Mouse (Mus musculus): ENCODE data around the gene Fam83d.

Fam83d gene

DNA sequence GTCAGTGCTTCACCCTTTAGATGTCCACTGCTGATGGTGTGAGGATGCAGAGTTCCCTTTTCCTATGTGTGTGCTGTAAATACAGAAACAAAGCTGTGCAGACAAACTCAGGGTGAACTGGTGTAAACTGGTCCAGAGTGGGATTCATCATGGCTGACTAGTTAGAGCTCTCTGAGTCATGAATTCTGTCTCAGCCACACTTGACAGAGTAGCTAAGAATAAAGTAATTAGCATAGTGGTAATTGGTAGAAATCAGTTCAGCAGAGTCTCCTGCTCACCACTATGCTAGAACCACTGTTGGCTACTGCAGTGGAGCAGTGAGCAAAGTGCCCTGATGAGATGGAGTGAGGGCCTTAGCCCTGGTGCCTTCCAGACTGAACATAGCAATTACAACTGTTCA, 47.8 kb downstream of the Fam83d start:
- no peak for DNase-seq (ENCODE audit: low read depth, low spot score)

DNA sequence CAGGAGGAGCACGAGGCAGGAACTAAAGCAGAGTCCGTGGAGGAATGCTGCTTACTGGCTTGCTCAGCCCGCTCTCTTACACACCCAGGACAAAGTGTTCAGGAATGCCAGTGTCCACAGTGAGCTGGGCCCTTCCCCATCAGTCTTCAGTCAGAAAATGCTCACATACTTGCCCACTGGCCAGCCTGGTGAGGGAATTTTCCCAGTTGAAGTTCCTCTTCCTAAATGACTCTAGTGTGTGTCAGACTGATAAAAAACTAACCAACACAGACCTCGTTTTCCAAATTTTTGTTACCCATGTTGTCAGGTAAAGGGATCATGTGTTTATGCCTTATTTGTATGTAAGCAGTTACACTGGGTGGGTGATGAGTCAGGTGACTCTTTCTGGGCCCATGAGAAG, 48.3 kb downstream of the Fam83d start:
- no peak for DNase-seq (ENCODE audit: low read depth, low spot score)

DNA sequence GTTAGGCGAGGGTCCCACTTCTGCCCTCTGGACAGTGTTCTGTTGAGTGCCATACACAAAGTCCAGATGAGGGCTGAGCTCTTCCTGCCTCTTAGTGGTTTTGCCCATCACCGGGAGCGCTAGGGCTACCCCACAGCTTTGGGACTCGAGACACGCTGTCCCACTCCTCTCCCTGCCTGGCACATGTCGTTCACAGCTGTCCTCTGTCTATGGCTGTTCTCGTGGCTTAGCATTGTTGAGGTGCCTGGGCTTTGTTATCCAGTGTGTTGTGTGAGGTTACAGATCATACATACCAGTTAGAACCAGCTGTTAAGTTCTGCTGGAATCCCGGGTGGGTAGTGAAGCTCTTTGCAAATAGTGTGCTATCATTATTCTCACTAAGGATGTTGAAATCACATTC, 49.8 kb downstream of the Fam83d start:
- DNase-seq (ENCODE audit: low read depth, low spot score): no peak

DNA sequence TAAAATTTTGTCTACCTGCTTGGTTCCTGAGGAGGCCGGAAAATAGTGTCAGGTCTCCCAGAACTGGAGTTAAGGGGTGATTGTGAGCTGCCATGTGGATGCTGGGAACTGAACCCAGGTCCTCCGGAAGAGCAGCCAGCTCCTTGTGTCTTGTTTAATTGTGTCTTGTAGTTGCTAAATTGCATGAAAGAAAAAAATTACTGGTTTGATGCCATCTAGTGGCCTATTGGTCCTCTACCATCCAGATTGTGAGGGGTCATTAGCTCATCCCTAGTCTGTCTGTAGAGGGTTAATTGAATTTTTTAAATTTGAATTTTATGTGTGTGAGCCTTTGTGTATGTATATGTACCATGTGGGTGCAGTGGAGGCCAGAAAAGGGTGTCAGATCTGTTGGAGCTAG, 60.2 kb downstream of the Fam83d start:
- DNase-seq (ENCODE audit: low read depth, low spot score): no peak

DNA sequence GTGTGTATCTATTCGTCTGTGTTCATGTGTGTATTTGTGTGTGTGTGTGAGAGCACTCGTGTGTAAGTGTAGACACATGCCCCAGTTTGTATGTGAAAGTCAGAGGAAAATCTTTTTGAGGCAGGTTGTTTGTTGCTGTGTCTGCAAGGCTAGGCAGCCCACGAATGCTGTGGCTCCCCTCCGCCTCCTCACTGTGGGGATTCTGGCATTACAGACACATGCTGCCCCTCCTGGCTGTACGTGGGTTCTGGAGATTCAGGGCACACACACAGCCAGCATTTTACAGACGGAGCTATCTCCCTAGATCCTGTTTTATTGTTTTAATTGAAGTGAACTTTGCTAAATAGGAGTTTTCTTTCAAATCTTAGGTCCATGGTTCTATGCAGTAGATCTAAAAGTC, 61.9 kb downstream of the Fam83d start:
- no peak for DNase-seq (ENCODE audit: low read depth, low spot score)

DNA sequence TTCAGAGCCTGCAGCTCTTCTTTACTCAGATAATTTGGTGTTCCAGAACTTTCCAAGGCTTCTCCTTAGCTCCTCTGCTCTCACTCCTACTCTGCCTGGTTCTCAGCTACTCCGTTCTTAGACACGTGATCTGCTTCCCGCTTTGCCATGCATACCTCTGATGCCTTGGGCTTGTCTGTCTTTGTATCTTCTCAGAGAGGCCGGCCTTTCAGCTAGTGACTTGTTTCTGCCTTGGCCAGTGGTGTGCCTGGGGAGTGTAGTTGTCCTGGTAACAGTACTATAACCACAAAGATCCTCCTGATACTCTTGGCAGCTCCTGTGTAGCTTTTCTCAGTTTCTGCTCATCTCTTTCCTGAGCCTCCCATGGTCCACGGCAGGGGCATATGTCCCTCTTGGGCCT, 65.3 kb downstream of the Fam83d start:
- DNase-seq (ENCODE audit: low read depth, low spot score): no peak

DNA sequence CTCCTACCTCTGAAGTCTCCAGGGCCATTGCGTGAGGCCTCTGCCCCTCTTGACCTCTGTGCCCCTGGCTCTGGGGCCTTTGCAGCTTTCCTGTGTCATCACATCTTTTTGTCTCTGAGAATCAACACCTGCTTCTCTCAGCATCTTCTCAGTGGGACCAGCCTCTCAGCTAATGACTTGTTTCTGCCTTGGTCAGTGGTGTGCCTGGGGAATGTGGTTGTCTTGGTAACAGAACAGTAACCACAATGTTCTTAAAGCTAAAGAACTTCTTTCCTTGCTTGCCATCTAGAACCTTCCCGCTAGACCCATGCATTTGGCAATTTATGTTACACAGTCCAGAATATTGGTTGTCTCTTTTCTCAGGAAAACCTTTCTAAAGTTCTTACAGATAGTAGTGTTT, 65.8 kb downstream of the Fam83d start:
- DNase-seq (ENCODE audit: low read depth, low spot score): no peak

All from forelimb bud, embryonic 11.5 days (tissue).